Mouse (Mus musculus) T-helper 2 cell (primary cell): ENCODE measurements around the gene Nos2.

Source experiments
- in situ Hi-C: fragments of 300-600 bp; cut with MboI, MseI; formaldehyde crosslinking; loops from one replicate; pipeline ENCODE4 v1.15.1; 2025; ENCODE audit warnings: high pct_unique_total_duplicates

The Nos2 gene

DNA sequence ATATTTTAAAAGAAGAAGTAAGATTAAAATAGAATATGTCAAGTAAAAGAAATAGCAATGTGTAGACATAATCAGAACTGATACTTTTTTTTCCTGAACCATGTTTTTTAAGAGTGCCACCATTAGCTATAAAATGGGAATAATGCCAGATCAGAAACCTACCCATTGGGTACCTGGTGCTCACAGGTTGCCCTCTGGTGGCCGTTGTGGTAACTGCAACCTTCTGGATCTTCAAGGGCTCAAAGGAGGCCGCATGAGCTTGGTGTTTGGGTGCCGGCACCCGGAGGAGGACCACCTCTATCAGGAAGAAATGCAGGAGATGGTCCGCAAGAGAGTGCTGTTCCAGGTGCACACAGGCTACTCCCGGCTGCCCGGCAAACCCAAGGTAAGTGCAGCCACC is 35.7 kb downstream of the Nos2 start:
- in situ Hi-C loops, result loop anchor here (5.0 kb wide), 1 partner anchor 114 kb away; no protein-coding TSS in a partner anchor

DNA sequence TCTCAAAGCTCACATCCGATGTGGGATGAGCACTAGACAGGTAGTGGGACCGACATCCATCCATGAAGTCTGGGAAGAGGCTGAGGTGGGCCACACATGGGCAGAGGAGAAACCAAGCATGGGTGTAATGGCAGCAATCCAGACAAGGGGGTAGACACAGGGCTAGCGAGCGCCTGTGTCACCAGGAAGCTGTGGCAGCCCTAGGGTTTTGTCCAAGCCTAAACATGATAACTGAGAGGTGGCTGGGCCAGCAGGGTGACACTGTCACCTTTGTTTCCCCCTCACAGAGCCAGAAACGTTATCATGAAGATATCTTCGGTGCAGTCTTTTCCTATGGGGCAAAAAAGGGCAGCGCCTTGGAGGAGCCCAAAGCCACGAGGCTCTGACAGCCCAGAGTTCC is 38.8 kb downstream of the Nos2 start:
- in situ Hi-C loops, result loop anchor here (5.0 kb wide), 1 partner anchor 117 kb away; no protein-coding TSS in a partner anchor

DNA sequence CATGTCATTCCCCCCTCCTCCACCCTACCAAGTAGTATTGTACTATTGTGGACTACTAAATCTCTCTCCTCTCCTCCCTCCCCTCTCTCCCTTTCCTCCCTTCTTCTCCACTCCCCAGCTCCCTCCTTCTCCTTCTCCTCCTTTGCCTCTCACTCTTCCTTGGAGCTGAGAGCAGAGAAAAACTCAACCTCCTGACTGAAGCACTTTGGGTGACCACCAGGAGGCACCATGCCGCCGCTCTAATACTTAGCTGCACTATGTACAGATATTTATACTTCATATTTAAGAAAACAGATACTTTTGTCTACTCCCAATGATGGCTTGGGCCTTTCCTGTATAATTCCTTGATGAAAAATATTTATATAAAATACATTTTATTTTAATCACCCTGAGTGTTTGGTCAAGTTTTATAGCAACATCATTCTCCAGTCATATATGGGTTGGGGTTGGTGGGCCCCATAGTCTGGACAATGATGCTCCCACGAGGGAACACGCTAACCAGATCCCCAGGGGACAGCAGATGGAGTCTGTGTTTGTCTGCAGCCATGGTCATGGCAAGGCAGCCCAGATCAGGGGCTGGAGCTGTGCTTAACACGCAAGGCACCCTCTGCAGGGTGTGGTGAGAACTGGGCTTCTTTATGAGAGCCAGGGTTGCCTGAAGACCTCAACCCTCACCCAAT is 39.4 kb downstream of the Nos2 start:
- in situ Hi-C loops, result loop anchor here (5.0 kb wide), 1 partner anchor 118 kb away; no protein-coding TSS in a partner anchor

DNA sequence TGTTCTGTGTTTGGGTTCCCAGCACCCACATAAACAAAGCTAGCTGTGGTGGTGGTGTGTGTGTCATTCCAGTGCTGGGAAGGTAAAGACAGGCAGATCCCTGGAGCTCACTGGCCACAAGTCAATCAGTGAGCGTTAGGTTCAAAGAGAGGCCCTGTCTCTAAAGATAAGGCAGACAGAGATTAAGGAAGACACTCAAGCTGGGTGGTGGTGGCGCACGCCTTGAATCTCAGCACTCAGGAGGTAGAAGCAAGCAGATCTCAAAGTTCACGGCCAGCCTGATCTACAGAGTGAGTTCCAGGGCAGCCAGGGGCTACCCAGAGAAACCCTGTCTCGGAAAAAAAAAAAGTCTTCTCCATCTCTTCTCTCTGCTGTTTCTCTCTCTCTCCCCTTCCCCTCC is 40.6 kb downstream of the Nos2 start:
- in situ Hi-C loops, result no loop called here

DNA sequence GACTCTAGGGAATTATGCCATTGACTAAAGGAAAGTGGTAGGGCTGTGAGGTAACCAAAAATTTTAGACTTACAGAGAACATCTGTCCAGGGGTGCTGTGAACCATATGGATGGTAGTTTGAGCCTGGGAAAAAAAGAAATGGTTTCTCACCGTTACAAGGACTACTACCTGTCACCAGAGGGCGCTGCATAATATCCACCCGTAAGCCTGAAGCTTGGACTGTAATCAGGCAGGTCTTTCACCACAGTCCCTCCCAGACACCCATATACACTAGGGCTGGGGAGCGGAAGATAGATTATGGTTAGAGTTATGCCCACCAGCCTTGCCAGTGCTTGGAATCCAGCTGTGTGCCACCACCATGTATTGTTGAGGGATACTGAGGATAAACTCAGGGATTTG is 46.8 kb downstream of the Nos2 start:
- in situ Hi-C loops, result no loop called here

DNA sequence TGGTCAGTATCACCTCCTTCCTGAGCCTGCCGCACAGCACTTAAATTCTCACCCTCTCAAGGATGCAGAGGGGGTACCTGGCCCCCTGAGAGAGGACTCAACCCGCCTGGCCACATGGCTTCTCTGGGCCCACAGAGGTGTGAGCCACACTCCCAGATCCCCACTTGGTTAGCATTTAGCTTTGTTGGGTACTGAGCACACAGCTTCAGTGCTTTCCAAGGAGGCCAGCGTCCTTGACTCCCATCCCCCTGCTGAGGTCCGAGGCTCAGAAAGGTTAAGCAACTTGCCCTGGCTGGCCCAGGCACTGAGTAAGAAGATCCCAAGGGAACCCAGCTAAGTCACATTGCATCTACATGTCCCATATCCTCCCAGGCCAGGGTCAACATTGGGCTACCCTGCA is 47.5 kb downstream of the Nos2 start:
- in situ Hi-C loops, result no loop called here

DNA sequence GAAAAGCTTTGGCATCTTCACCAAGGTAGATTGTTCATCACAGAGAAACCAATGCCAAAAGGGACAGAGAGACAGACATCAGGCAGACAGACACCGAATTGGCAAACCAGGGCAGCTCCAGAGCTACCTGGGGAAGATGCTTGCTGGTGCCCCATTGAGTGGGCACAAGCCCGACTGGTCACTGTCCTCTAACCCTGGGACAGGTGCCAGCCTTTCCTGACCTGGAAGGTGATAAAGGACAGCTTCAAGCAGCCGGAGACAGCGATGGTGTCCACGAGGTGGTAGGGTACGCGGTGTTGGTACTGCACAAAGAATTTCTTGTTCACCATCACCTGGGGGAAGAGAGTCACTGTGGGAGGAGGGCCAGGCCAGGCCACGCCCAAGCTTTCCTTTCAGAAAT is 50.5 kb downstream of the Nos2 start:
- in situ Hi-C loops, result no loop called here

DNA sequence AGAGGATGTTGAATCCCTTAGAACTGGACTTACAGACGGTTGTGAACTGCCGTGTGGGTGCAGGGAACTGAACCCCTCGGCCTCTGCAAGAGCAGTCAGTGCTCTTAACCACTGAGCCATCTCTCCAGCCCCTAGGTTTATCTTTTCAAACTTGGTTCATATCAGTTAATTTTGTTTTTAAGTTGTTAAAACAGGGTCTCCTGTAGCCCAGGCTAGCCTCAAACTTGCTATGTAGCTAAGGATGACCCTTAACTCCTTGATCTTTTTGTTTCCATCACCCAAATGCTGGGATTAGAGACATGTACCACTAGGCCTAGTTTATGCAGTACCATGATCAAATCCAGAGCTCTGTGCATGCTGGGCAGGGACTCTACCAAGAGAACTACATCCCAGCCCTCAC is 51.2 kb downstream of the Nos2 start:
- in situ Hi-C loops, result no loop called here

DNA sequence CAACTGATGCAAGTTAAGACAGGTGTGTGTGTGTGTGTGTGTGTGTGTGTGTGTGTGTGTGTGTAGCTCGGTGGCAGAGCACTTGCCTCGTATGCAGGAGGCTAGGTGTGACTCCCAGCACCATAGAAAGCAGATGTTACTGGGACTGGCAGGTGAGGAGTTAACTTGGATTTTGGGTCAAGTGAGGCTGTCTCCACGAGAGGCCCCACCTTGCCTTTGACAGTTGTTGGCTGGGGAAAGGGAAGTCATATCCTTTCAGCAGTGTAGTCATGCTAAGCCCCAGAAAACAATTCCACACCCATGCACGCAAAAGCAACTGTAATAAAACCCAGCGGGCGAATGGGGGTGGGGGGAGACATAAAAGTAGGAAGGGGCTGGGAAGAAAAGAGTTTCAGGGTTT is 51.7 kb downstream of the Nos2 start:
- in situ Hi-C loops, result no loop called here

DNA sequence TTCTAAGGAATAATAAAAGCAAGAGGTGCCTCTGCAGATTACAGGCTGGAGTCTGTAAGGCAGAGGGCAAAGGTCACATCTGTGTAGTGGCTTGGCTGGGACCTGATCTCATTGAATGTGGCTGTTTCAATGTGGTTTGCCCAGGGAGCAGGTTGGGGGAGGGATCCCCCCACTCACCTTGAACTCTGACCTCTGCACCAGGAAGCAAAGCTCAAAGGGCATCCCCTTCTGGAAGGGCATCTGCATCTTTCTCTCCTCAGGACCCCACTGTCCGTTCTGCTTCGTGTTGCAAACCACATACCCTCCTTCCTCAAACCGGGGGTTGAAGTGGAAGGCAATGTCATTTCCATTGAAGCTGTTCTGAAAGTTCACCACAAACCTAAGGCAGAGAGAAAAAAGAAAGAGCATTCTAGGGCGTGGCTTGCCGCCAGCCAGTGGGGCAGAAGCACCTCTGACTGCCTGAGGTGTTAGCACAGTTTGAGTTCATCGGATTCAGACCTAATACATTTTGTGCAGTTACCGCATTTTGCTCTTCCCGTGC is 52.3 kb downstream of the Nos2 start:
- in situ Hi-C loops, result no loop called here

DNA sequence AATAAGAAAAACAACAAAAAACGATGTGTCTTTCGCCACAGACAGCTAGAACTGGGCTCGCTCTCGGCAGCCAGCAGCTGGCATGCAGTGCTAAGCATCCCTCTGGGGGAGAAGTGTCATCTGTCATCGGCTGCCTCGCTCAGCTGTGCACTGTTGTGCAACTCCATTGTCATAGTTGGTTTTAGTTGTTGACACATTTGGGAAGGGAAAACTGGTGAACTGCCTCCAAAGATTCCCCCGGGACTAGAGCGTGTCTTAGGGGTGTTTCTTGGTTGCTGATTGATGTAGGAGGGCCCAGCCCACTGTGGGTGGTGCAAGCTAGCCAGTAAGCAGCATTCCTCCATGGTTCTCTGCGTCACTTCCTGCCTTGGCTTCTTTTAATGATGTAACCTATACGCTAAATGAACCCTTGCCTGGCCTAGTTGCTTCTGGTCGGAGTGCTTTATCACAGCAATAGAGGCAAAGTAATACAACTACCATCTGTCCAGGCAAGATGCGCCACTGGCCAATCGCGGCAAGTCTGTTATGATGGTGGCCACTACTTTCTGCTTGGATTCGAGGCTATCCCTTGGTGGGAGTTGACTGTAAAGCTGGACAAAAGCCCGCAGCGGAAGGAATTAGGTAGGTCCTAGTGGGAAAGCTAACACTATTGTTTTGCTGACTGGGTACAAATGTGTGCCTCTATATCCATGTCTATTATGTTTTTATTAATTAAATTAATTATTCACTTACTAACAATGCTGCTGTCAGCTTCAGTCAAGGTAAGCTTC is 53.0 kb downstream of the Nos2 start:
- in situ Hi-C loops, result no loop called here

DNA sequence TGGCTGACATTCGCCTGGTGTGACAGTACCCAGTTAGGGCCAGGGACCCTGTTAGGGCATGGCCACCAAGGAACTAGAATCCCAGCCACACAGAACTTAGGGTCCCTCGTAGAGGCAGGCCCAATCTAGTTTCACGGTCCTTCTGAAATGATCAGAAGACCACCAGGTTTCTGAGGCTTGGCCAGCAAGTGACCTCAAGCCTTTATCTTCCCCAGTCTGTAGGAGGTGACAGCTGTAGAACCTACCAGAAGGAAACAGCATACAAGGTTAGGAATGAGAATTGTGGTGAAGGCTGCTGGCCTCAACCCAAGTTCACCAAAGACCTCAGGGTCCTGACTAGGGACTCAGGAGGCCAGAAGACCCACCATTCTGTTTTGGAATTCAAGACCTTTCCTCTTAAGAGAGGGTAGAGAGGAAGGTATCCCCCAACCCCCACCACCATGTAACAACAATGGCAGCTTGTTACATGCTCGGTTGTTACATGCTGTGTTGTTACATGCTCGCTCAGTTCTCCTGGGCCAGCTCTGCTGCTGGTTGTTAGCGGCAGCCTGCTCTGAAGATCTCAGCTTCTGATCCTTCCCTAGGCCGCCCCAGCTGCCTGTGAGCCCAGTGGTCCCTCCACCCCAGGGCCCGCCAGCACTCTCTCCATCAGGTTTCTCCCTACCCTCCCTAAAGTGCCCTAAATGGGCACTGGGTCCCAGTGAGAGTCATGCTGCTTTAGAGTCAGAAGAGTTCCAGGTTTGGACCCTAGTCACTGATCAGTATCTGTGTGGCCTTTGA is 56.3 kb downstream of the Nos2 start:
- in situ Hi-C loops, result no loop called here

DNA sequence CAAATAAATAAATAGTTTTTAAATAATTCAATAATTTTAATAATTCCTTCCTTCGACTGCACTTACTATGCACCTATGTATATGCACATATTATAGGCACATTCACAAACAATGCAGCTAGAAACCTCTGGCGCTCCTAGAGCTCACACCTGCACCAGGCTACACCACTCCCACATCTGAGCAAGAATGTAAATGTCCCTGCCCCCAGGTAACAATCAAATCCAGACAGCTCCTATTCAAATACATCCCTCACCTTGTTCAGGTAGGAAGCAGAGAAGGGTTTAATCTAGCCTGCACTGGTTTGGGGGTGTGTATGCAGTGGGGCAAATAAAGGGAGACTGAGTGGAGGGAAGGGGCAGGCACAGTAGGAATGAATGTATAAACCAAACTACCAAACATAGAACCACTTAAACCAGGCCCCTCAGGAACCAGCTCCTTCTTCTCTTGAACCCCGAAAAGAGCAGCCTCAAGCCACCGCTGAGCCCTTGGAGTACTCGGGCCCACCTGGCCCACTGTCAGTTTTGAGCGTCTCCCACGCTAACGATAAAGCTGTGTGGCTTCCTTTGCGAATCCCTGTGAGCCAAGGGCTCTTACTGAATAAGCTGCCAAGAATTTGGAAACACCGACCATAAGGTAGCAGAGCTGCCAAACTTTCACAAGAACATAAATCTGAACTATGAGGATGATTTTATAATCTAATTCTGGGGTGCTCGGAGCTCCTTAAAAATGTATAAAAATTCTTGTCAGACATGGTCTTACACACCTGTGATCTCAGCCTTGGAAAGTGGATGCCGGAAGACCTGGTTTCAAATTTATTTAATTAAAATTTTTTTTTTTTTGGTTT is 57.8 kb downstream of the Nos2 start:
- in situ Hi-C loops, result no loop called here

DNA sequence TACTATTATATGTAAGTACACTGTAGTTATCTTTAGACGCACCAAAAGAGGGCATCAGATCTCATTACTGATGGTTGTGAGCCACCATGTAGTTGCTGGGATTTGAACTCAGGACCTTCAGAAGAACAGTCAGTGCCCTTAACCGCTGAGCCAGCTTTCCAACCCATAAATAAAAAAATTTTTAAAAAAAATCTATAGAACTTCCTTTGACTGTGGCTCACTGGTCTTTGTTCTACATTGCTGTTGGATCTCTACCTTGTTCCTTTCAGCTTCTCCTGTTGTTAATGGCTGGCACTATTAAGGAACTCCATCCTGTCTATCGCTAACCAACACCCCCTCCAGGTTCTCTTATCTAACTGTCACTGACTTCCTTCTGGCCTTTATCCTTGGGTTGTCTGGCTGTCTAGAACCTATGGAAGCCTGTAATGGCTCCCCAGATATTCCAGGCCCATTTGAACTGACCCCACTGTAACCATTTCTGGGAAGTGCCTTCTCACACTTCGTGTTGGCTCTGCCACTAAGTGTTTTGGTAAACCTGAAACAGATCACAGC is 59.6 kb downstream of the Nos2 start:
- in situ Hi-C loops, result no loop called here

DNA sequence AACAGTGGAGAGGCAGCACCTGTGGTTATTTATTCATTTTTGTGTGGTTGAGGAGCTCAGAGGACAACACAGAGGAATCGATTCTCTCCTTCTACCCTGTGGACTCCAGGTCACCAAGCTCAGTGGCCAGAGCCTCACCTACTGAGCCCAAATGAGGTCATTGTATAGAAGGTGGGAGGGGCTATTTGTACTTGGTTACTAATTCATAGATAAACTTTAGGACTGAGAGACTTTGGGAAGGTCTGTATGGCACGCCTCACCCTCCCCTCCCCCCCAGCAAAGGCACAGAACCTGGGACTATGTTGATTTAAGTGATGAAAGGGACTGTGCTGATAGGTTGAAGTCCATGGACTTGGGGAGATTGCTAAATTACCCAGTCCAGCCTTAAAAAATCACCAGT is 61.5 kb downstream of the Nos2 start:
- in situ Hi-C loops, result no loop called here

DNA sequence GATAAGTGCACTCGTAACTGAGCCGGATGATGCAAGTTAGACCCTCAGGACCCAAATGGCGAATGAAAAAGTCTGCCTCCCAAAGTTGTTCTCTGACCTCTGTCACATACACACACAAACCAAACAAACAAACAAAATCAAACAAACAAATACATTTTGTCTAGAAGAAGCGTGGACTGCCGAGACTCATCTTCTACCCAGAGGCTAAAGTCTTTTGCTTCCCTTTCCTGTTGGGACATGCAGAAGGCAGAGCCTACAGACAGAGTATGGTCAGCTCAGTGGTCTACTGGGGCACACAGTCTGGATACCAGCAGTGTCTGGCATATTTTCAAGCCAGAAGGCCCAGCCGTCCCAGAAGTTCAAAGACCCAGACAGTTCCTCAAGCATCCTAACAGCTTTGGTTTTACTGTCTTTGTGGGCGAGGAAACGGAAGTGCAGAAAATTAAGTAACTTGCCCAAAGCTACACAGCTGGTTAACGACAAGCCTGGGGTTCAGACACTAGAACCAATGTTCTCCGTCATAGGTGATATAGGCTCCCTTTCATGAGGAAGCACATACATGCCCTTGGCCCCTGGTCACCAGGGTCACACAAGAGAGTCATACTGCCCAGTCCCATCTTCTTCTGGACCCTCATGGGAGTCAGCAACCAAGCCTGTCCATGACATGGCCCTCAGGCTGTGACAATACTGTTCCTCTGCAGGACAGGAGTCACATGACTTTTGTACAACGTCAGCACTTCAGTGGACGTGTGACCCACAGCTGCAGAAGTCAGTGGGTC is 62.1 kb downstream of the Nos2 start:
- in situ Hi-C loops, result no loop called here

DNA sequence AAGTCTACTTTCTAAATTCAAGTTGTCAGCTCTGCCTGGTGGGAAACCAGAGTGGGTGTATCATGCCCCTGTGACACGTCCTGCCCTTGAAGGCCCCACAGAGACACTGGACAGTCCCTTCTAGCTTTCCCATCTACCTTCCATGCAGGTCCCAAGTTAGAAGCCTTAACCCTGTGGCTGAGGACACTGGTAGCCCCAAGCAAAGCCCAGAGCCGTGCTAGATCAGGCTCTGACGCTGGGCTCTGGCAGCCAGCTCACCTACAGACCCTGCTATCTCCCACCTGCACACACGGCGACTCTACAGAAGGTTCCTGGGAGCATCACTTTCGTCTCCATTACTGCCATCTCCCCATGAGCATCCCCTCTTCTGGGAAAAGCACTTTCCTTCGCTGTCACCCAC is 63.0 kb downstream of the Nos2 start:
- in situ Hi-C loops, result no loop called here

DNA sequence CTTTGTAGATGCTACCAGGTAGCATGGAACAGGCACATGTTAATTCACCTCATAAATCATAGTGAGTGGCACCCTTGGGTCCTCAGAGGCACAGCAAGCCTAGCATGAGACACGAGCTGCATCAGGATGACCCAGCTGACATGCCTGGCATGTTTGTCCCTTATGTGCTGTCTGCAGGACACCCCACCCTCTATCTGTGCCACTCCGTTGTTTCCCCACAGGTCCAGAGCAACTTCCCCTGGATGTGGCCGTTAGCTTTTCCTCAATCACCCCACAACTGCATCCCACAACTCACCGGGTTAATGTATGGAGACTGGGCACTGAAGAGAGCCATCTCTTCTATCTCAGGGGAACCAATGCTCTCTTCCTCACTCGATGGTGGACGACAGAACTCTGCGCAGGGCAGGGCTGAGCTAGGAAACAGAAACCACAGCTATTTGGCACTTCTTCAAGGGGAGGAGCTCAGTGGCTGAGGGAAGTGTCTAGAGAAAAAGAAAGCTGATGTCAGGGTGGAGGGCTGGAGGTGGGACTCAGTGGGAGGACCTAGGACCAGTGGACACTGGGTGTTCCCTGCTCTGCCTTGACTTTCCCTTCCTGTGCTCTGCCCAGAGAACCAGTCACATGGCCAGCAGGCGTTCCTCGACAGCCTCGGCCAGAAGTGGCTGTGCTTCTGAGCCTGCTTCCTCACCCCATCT is 64.0 kb downstream of the Nos2 start, which contains the start of gene Lgals9:
Gene Lgals9, minus strand, starts transcription at position 464 of the 695 bp plus-strand sequence.
- in situ Hi-C loops, result no loop called here

DNA sequence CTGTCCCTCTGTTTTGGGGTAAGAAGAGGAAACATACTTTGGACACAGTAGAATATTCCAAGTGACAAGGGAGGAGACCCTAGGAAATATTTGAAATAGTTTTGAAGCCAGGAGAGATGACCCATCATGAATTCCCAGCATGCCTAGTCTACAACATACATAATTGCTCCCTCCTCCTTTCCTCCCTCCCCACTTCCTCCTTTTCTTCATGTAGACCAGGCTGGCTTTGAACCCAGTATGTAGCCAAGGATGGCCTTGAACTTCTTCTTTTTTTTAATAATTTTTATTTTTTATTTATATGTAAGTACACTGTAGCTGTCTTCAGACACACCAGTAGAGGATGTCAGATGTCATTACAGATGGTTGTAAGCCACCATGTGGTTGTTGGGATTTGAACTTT is 64.9 kb downstream of the Nos2 start:
- in situ Hi-C loops, result no loop called here
